Mouse (Mus musculus) forebrain, embryonic 16.5 days (tissue): ENCODE results near the gene Lsm2. TPM values are rescaled to one million over a fixed set of nuclear protein-coding genes. Genes with fewer than 3 reads are reported as not detected.
"Not testable (repeated sequence)": the region's sequence is repeated elsewhere in the genome, so short reads cannot be mapped to it uniquely, and the experiment has no call there.

Source experiments
- ATAC-seq: fragments of 200-750 bp; cut with Nextera tagmentation; 2 replicates; pipeline ENCODE4 v1.8.0; 2017; ENCODE audit warnings: mild to moderate bottlenecking, moderate library complexity
- H3K27ac ChIP-seq: fragments of 300-500 bp; sonication (generic); 2 replicates; pipeline ENCODE4 v1.5.1; 2014; ENCODE audit warnings: low read length, control low read depth
- H3K27me3 ChIP-seq: fragments of 300-500 bp; sonication (generic); replicated peaks from 2 replicates; pipeline ENCODE4 v1.6.1; 2014; ENCODE audit warnings: low read length; ENCODE audit not compliant: control insufficient read depth, insufficient read depth
- H3K36me3 ChIP-seq: fragments of 300-500 bp; sonication (generic); 2 replicates; pipeline ENCODE4 v1.6.1; 2014; ENCODE audit not compliant: control insufficient read depth, insufficient read depth
- H3K4me1 ChIP-seq: fragments of 300-500 bp; sonication (generic); replicated peaks from 2 replicates; pipeline ENCODE4 v1.6.1; 2014; ENCODE audit warnings: low read length; ENCODE audit not compliant: control insufficient read depth, insufficient read depth
- H3K4me2 ChIP-seq: fragments of 300-500 bp; sonication (generic); 2 replicates; pipeline ENCODE4 v1.6.1; 2014; ENCODE audit warnings: mild to moderate bottlenecking, low read length, control low read depth
- H3K4me3 ChIP-seq: fragments of 300-500 bp; sonication (generic); replicated peaks from 2 replicates; pipeline ENCODE4 v1.5.1; 2014; ENCODE audit warnings: mild to moderate bottlenecking, low read length, control low read depth
- H3K9ac ChIP-seq: fragments of 300-500 bp; sonication (generic); replicated peaks from 2 replicates; pipeline ENCODE4 v1.6.1; 2014; ENCODE audit warnings: low read depth, low read length, control low read depth
- H3K9me3 ChIP-seq: fragments of 300-500 bp; sonication (generic); 2 replicates; pipeline ENCODE4 v1.6.1; 2016; ENCODE audit warnings: low read length; ENCODE audit not compliant: control insufficient read depth
- WGBS: fragments of 180-500 bp; shearing (Covaris S2); extraction: QIAGEN DNeasy Blood & Tissue Kit; methylation state at CpG from one replicate; pipeline ENCODE4 v1.1.7; 2014; 5-methylcytosine and 5-hydroxymethylcytosine counted together
- polyA plus RNA-seq: library from polyadenylated mRNA; unstranded; fragments of >200 nt; fragmentation: Nextera tagmentation; extraction: Ambion mirVana; gene quantifications from 2 replicates; pipeline ENCODE4 v1.2.1, GENCODE M21; 2015

Gene Lsm2
- polyA plus RNA-seq, 1 experiment from 2014 or later, result 121 TPM

DNA sequence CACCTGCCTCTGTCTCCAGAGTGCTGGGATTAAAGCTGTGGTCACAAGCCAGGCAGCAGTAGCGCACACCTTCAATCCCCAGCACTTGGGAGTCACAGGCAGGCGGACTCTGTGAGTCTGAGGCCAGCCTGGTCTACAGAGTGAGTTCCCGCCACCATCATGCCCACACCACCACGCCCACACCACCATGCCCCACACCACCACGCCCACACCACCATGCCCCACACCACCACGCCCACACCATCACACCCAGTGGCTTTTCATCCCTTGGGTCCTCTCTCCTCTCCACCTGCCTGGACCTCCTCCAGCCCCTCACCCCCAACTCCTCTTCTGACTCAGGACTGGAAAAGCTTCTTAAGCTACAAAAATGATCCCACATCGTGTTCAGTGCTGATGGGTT, 50.2 kb downstream of the Lsm2 start:
- Histone ChIP-seq H3K27ac (no peak overlapping the region), H3K4me1 (peaks cover 12% of the 10 kb centered on the region), H3K4me3 (no peak overlapping the region), H3K9ac (no peak overlapping the region), H3K9me3 (no peaks in the 10 kb centered on the region), H3K36me3 (no peaks in the 10 kb centered on the region), H3K27me3 (no peaks in the 10 kb centered on the region), H3K4me2 (no peak overlapping the region)
- ATAC-seq, result no peak
- 89% methylated on average over 7 of the region's 7 CpGs for WGBS

DNA sequence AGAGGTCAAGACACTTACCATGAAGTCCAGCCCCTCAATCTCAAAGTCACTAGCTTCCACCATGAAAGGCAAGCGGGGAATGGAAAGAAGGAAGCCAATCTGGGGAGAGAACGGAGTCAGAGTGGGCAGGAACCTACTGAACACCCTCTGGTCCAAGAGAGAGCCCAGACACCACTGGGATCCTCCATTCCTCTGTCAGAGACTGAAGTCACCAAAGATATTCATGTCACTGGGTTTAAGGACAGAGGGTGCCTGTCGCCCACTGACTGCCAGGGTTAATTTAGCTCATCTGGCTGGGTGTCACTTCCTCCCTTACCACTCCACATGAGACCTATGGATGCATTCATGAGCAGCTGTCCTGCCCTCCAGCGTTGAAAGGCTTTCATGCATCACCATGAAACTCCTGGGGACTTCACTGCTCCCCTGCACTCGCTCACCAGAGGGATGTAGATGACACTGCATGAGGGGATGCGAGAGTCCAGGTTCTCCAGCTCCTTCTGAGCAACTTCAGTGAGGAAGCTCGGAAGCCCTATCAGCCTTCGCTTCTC, 50.7 kb downstream of the Lsm2 start:
- H3K27me3 ChIP-seq, result no peaks in the 10 kb centered on the region
- no peak overlapping the region for H3K27ac ChIP-seq
- 77% methylated on average over 8 of the region's 8 CpGs for WGBS
- no peak overlapping the region for H3K9ac ChIP-seq
- H3K9me3 ChIP-seq, result no peaks in the 10 kb centered on the region
- peaks cover 6% of the 10 kb centered on the region for H3K4me1 ChIP-seq
- no peak overlapping the region for H3K4me3 ChIP-seq
- H3K4me2 ChIP-seq, result no peak overlapping the region
- no peak for ATAC-seq
- no peaks in the 10 kb centered on the region for H3K36me3 ChIP-seq

DNA sequence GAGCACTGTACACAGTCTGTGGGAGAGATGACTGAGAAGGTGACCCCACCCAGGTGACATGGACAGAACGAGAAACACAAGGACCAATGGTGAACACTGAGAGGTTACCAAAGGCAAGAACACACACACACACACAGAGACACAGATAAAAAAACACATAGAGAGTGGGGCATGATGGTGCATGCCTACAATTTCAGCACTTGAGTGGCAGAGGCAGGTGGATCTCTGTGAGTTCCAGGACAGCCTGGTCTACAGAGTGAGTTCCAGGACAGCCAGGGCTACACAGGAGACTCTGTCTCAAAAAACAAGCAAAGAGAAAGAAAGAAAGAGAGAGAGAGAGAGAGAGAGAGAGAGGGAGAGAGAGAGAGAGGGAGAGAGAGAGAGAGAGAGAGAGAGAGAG, 52.0 kb downstream of the Lsm2 start:
- H3K27me3 ChIP-seq, ATAC-seq, H3K4me2 ChIP-seq, H3K36me3 ChIP-seq, H3K9ac ChIP-seq, H3K4me1 ChIP-seq, H3K9me3 ChIP-seq, H3K27ac ChIP-seq, H3K4me3 ChIP-seq: not testable (repeated sequence)
- WGBS, result 63% methylated on average over 1 of the region's 1 CpGs

DNA sequence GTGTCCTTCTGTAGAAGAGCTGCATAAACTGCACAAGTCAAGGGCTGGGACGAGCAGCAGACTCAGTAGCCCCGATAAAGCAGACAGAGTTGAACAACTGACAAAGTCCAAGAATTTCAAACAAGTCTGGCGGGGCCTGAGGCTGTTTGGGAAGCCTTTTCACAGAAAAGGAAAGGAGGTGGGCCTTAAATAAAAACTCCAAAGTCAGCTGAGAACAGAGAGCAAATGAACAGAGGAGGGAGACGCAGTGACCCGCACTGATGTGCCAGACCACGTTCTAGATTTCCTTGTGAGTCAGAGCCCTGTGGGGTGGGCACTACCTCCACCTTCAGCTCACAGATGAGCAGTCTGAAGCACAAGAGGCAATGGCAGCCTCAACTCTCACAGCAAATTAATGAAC, 53.2 kb downstream of the Lsm2 start:
- Histone ChIP-seq H3K4me2 (no peak overlapping the region), H3K4me3 (no peak overlapping the region), H3K27ac (no peak overlapping the region), H3K36me3 (no peaks in the 10 kb centered on the region), H3K9ac (no peak overlapping the region), H3K4me1 (0 out of 2 replicates have a peak, but pooled peaks cover under 1% of the 10 kb centered on the region), H3K9me3 (no peaks in the 10 kb centered on the region), H3K27me3 (no peaks in the 10 kb centered on the region)
- ATAC-seq, result no peak
- WGBS, result 69% methylated on average over 6 of the region's 6 CpGs

Other genes starting within 250 kb of the Lsm2 start
- gene C4b, start 238.0 kb upstream of the Lsm2 start, polyA plus RNA-seq, result 0.16 TPM in 1 of 2 replicates, not detected in the other
- gene Cyp21a1, start 177.3 kb upstream of the Lsm2 start, polyA plus RNA-seq, result not detected in 2 replicates
- 33.4 and 50.4 TPM in 2 replicates for gene Stk19, start 144.9 kb upstream of the Lsm2 start, polyA plus RNA-seq
- gene Dxo, start 144.8 kb upstream of the Lsm2 start, polyA plus RNA-seq, result 64.8 and 75.6 TPM in 2 replicates
- 65.6 and 67.5 TPM in 2 replicates for gene Skiv2l, start 131.7 kb upstream of the Lsm2 start, polyA plus RNA-seq
- 87.5 and 97.7 TPM in 2 replicates for gene Nelfe, start 131.5 kb upstream of the Lsm2 start, polyA plus RNA-seq
- 1.1 and 1.3 TPM in 2 replicates for gene Cfb, start 119.3 kb upstream of the Lsm2 start, polyA plus RNA-seq
- 7.1 and 8.0 TPM in 2 replicates for gene Zbtb12, start 102.4 kb upstream of the Lsm2 start, polyA plus RNA-seq
- gene Gm20547, start 99.8 kb upstream of the Lsm2 start, polyA plus RNA-seq, result 0.29 TPM in 1 of 2 replicates, not detected in the other
- 1.6 and 1.7 TPM in 2 replicates for gene C2, start 83.6 kb upstream of the Lsm2 start, polyA plus RNA-seq
- 107 and 121 TPM in 2 replicates for gene Ehmt2, start 83.4 kb upstream of the Lsm2 start, polyA plus RNA-seq
- 0.09 TPM in 1 of 2 replicates, not detected in the other for gene Slc44a4, start 67.4 kb upstream of the Lsm2 start, polyA plus RNA-seq
- 31.8 and 36.8 TPM in 2 replicates for gene Neu1, start 50.6 kb upstream of the Lsm2 start, polyA plus RNA-seq
- gene Hspa1b, start 22.6 kb upstream of the Lsm2 start, polyA plus RNA-seq, result 0.14 TPM in 1 of 2 replicates, not detected in the other
- gene Gm20481, start 11.9 kb upstream of the Lsm2 start, polyA plus RNA-seq, result not detected in 2 replicates
- gene Hspa1a, start 9.7 kb upstream of the Lsm2 start, polyA plus RNA-seq, result 3.3 and 5.2 TPM in 2 replicates
- gene Hspa1l, start 9.2 kb upstream of the Lsm2 start, polyA plus RNA-seq, result 1.5 and 1.7 TPM in 2 replicates
- 81.7 and 85.2 TPM in 2 replicates for gene Vars, start 19.1 kb downstream of the Lsm2 start, polyA plus RNA-seq
- gene Vwa7, start 34.7 kb downstream of the Lsm2 start, polyA plus RNA-seq, result 0.12 and 0.14 TPM in 2 replicates
- gene Sapcd1, start 46.2 kb downstream of the Lsm2 start, polyA plus RNA-seq, result 2.2 and 2.7 TPM in 2 replicates
- 3.1 and 3.4 TPM in 2 replicates for gene Msh5, start 64.9 kb downstream of the Lsm2 start, polyA plus RNA-seq
- gene Clic1, start 68.1 kb downstream of the Lsm2 start, polyA plus RNA-seq, result 79.3 and 85.5 TPM in 2 replicates
- gene Ddah2, start 77.2 kb downstream of the Lsm2 start, polyA plus RNA-seq, result 484 and 489 TPM in 2 replicates
- gene Ly6g6c, start 83.5 kb downstream of the Lsm2 start, polyA plus RNA-seq, result not detected in 2 replicates
- gene Mpig6b, start 84.3 kb downstream of the Lsm2 start, polyA plus RNA-seq, result 0.24 TPM in 1 of 2 replicates, not detected in the other
- 11.8 and 12.3 TPM in 2 replicates for gene Ly6g6e, start 95.0 kb downstream of the Lsm2 start, polyA plus RNA-seq
- 1.2 and 1.6 TPM in 2 replicates for gene Ly6g6d, start 96.2 kb downstream of the Lsm2 start, polyA plus RNA-seq
- gene Ly6g6f, start 103.7 kb downstream of the Lsm2 start, polyA plus RNA-seq, result not detected in 2 replicates
- gene Abhd16a, start 107.4 kb downstream of the Lsm2 start, polyA plus RNA-seq, result 93.1 and 109 TPM in 2 replicates
- not detected in 2 replicates for gene Ly6g5c, start 126.4 kb downstream of the Lsm2 start, polyA plus RNA-seq
- 0.62 and 1.3 TPM in 2 replicates for gene Ly6g5b, start 133.6 kb downstream of the Lsm2 start, polyA plus RNA-seq
- 29.6 and 29.8 TPM in 2 replicates for gene Gpank1, start 139.6 kb downstream of the Lsm2 start, polyA plus RNA-seq
- 308 and 320 TPM in 2 replicates for gene Csnk2b, start 140.2 kb downstream of the Lsm2 start, polyA plus RNA-seq
- 6.1 and 8.6 TPM in 2 replicates for gene D17H6S53E, start 144.5 kb downstream of the Lsm2 start, polyA plus RNA-seq
- gene Apom, start 150.2 kb downstream of the Lsm2 start, polyA plus RNA-seq, result 0.56 TPM in 1 of 2 replicates, not detected in the other
- 85.4 and 86.7 TPM in 2 replicates for gene Bag6, start 153.3 kb downstream of the Lsm2 start, polyA plus RNA-seq
- gene Prrc2a, start 183.0 kb downstream of the Lsm2 start, polyA plus RNA-seq, result 156 and 195 TPM in 2 replicates
- 5.9 and 8.0 TPM in 2 replicates for gene Aif1, start 194.2 kb downstream of the Lsm2 start, polyA plus RNA-seq
- gene Lst1, start 206.6 kb downstream of the Lsm2 start, polyA plus RNA-seq, result 4.5 and 4.9 TPM in 2 replicates
- gene Ltb, start 212.6 kb downstream of the Lsm2 start, polyA plus RNA-seq, result 0.24 TPM in 1 of 2 replicates, not detected in the other
- not detected in 2 replicates for gene Tnf, start 220.1 kb downstream of the Lsm2 start, polyA plus RNA-seq
- 0.24 and 0.35 TPM in 2 replicates for gene Lta, start 223.5 kb downstream of the Lsm2 start, polyA plus RNA-seq
- gene Gm16181, start 239.0 kb downstream of the Lsm2 start, polyA plus RNA-seq, result 0.62 TPM in 1 of 2 replicates, not detected in the other